Mouse (Mus musculus): Measurements from ENCODE around the gene Phlda1. TPM values are rescaled to one million over a fixed set of nuclear protein-coding genes. Genes with fewer than 3 reads are reported as not detected.

Gene Phlda1
- polyA plus RNA-seq (2012; rRNA removed), result 42.7 and 110 TPM in 2 replicates

GRCm38 (mm10) chr10:111506101-111506925 lies at the start of gene Phlda1:
Gene Phlda1, plus strand, starts transcription at chr10:111506286.

GRCm38 (mm10) chr10:111472686-111473510 lies 33.2 kb upstream of the Phlda1 start, which contains the start of gene Nap1l1:
Gene Nap1l1, plus strand, starts transcription at chr10:111473223.

Other genes starting within 250 kb of the Phlda1 start
- 0.06 and 0.08 TPM in 2 replicates for gene Bbs10, start 207.6 kb upstream of the Phlda1 start, polyA plus RNA-seq (2012; rRNA removed)
- 0.39 and 0.63 TPM in 2 replicates for gene Nap1l1, start 33.1 kb upstream of the Phlda1 start, polyA plus RNA-seq (2012; rRNA removed)

Data from stomach, adult 2 months (tissue).